Mouse (Mus musculus) monocyte, adult 2 months (primary cell): ENCODE measurements around the gene Taf1.
"Not testable (repeated sequence)": the region's sequence is repeated elsewhere in the genome, so short reads cannot be mapped to it uniquely, and the experiment has no call there.

Experiments
- DNase-seq, 2 experiments: peaks; one replicate each; pipeline ENCODE4 v3.0.0; 2022; ENCODE audit warnings: low spot score in 2 of 2, low read depth in 1 of 2

Taf1 gene

GRCm38 (mm10) chrX:101532347-101533221 lies at the start of gene Taf1:
Taf1 (plus strand) TSS chrX:101532734.
- peak; percentile 85 to 86 for DNase-seq

DNA sequence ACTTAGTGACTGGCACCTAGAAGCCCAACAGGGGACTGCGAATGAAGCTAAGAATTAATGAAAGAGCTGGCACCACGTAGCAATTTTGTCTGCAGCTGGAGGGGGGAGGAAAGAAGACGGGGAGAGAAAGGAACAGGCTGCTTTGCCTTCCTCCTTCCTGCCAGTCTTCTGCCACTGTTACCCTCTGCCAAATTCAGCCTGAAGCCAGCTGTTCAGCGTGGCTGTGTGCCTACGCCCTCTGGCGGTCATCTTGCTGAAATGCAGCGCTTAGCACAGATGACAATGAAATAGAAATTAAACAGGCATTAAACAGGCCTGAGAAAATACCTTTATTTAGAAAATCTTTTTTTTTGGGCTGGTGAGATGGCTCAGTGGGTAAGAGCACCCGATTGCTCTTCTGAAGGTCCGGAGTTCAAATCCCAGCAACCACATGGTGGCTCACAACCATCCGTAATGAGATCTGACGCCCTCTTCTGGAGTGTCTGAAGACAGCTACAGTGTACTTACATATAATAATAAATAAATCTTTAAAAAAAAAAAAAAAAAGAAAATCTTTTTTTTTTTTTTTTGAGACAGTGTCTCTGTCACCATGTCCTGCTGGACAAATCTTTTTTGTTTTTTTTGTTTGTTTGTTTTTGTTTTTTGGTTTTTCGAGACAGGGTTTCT lies 45.9 kb upstream of the Taf1 start:
- not testable (repeated sequence) for DNase-seq

DNA sequence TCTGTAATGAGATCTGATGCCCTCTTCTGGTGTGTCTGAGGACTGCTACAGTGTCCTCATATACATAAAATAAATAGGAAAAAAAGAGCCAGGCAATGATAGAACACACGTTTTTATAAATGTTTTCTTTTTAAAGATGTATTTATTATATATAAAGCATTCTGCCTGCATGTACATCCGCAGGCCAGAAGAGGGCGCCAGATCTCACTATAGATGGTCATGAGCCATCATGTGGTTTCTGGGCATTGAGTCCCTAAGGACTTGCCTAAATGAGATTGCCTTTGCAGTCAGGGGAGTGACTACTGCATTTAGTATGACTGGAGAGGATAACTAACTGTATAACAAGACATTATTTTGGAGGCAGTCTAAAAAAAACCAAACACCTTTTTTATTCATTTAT lies 27.9 kb upstream of the Taf1 start:
- no peak for DNase-seq

- no peak for DNase-seq
These were observed 16.8 kb upstream of the Taf1 start for GRCm38 (mm10) chrX:101515710-101516109.

- no peak for DNase-seq
These were observed 14.5 kb upstream of the Taf1 start for GRCm38 (mm10) chrX:101518006-101518405.

DNA sequence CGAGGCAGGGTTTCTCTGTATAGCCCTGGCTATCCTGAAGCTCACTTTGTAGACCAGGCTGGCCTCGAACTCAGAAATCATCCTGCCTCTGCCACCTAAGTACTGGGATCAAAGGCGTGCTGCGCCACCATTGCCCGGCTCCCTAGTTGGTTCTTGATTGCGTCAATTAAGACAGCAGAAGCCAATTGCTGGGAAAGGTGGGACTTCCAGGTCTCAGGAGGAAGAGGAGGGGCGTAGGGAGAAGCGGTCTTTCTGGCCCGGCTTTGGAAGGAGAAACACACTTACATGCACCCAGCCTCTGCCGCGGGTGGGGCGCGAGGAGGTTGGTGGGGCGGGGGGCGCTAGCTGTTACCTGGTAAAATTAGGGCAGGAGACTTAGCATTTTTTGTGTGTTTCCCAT lies 10.5 kb upstream of the Taf1 start:
- no peak for DNase-seq

- no peak for DNase-seq
These were observed 5.2 kb upstream of the Taf1 start for GRCm38 (mm10) chrX:101527356-101527755.

DNA sequence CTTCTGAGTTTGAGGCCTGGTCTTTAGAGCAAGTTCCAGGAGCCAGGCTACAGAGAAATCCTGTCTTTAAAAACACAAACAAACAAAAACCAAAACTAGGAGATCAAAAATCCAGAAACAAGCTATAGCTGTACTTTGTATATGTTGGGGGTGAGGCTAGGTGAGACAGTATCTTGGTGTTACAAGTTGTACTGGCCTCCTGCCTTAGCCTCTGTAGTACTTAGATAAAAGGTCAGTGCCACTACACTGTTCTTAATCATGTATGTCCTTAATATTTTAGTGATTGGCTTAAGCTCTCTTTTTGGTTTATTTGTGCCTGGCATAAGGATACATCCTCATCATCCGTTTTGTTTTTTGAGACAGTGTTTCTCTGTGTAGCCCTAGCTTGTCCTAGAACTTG lies 52.9 kb downstream of the Taf1 start:
- no peak for DNase-seq

GRCm38 (mm10) chrX:101616183-101616582 lies 83.6 kb downstream of the Taf1 start:
- DNase-seq, result no peak

GRCm38 (mm10) chrX:101617889-101618288 lies 85.4 kb downstream of the Taf1 start:
- DNase-seq, result no peak

GRCm38 (mm10) chrX:101620317-101620716 lies 87.8 kb downstream of the Taf1 start:
- DNase-seq, result no peak

DNA sequence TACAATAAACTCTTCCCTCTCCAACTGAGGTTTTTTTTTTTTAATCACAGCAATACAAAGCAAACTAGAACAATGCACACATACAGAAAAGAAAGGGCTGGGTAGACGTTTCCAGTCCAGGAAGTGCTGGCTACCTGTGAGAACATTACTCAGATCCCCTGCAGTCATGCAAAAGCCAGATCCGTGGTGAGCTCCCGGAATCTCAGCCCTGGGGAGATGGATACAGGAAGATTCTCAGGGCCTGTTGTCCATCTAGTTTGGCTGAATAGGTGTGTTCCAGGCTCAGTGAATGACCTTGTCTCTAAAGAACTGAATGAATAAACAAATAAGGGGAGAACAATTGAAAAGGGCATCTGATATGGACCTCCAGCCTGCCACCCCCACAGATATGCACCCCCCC lies 90.0 kb downstream of the Taf1 start:
- no peak for DNase-seq

- DNase-seq, result no peak
These were observed 104.4 kb downstream of the Taf1 start for GRCm38 (mm10) chrX:101636821-101637525.

DNA sequence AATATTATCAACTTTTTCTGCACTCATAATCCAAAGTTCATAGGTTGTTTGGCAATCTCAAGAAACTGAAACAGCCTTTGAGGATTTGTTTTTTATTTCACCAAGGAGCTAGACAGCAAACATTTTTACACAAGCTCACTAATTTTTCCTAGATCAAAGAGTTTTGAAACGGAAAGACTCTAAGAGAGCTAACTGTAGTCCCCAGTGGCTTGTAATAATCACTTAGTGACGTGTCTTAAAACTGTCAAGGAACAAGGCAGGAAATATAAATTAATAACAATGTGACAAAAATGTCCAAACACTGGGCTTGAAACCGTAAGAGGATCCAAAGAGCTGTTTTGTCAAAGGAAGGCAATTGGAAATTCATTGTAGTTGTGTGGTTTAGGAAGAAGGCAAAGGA lies 106.3 kb downstream of the Taf1 start:
- no peak for DNase-seq

GRCm38 (mm10) chrX:101639306-101639705 lies 106.8 kb downstream of the Taf1 start:
- no peak for DNase-seq

DNA sequence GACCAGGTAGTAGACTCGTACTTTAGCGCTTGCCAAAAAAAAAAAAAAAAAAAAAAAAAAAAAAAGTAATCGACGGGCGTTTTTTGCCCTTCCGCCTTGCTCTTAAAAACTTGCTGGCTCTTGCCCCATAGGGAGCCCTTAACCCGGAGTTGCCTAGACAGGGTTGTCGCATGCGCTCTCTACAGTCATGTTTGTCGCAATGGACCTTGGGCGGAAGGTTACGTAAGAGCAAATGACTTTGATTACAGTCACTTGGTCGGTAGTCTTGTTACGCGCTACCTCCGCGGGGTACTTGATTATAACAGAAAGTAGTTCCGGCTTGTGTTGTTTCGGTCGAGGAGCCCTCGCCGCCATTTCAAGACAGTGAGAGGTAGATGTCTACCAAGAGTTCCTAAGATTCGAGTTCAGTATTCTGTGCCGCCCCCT lies 107.2 kb downstream of the Taf1 start, which contains the start of gene Ogt:
Gene Ogt (plus strand): TSS at position 320 of the 426 bp plus-strand sequence.
- DNase-seq, result peak; percentile 79

GRCm38 (mm10) chrX:101640194-101641160 lies 107.9 kb downstream of the Taf1 start:
- DNase-seq, result no peak

DNA sequence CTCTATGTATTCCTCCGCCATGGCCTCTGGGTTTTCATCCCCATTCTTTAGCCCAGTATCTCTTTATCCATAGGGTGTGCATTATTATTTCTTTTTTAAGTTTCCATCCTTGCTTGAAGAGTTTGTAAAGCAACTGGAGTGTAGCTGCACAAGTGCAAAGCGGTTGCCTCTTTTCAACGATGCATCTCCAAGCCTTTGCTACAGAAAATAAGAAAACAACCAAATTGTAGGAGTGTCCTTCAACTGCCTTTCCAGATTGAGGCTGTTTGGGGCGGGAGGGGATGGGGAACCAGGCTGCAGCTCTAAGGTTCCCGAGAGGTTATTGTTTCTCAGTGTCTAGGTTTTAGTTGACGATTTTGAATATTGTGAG lies 108.6 kb downstream of the Taf1 start:
- DNase-seq, result no peak

GRCm38 (mm10) chrX:101642091-101642490 lies 109.6 kb downstream of the Taf1 start:
- no peak for DNase-seq

DNA sequence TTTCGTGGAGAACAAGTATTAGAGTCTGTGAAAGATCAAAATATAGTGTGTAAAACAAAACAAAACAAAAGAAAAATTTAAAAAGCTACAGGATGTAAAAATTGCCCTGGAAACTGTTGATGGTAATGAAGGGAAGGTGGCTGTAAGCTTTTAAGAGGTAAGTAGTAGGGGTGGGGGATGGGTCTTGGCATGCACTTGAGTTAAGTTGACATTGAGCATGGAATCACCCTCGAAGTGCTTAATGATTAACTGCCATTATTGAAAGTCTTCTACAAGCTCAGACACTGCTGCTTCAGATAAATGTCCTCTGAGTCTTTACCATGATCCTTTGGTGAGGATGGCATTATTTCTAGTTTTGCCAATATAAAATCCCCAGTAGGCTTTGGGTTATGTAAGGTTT lies 112.8 kb downstream of the Taf1 start:
- DNase-seq, result no peak

GRCm38 (mm10) chrX:101646621-101647020 lies 114.1 kb downstream of the Taf1 start:
- no peak for DNase-seq
